Mouse (Mus musculus) hindbrain, postnatal 0 days (tissue): ENCODE results near the gene Fosb. TPM values are rescaled to one million over a fixed set of nuclear protein-coding genes. Genes with fewer than 3 reads are reported as not detected.
A peak's percentile ranks its signal among the peaks of the same experiment; 100 is the strongest.

Source experiments
- ATAC-seq: fragments of 200-750 bp; cut with Nextera tagmentation; 2 replicates; pipeline ENCODE4 v1.8.0; 2017; ENCODE audit warnings: mild to moderate bottlenecking, moderate TSS enrichment, moderate library complexity
- DNase-seq: peaks from one replicate; pipeline ENCODE4 v3.0.0-alpha.2; 2015; ENCODE audit warnings: low spot score
- H3K27ac ChIP-seq: fragments of 300-500 bp; sonication (generic); 2 replicates; pipeline ENCODE4 v1.5.1; 2014; ENCODE audit warnings: mild to moderate bottlenecking
- H3K27me3 ChIP-seq: fragments of 300-500 bp; sonication (generic); 2 replicates; pipeline ENCODE4 v1.6.1; 2014; ENCODE audit warnings: low read length, mixed read lengths; ENCODE audit not compliant: insufficient read depth
- H3K36me3 ChIP-seq: fragments of 300-500 bp; sonication (generic); 2 replicates; pipeline ENCODE4 v1.6.1; 2014; ENCODE audit warnings: low read length, mixed read lengths; ENCODE audit not compliant: insufficient read depth
- H3K4me1 ChIP-seq: fragments of 300-500 bp; sonication (generic); 2 replicates; pipeline ENCODE4 v1.6.1; 2014; ENCODE audit warnings: antibody characterized with exemption, low read length, mixed read lengths; ENCODE audit not compliant: insufficient read depth
- H3K4me2 ChIP-seq: fragments of 300-500 bp; sonication (generic); 2 replicates; pipeline ENCODE4 v1.6.1; 2014; ENCODE audit warnings: low read depth, mild to moderate bottlenecking, low read length, moderate library complexity, mixed read lengths
- H3K4me3 ChIP-seq: fragments of 300-500 bp; sonication (generic); 2 replicates; pipeline ENCODE4 v1.5.1; 2014; ENCODE audit warnings: low read length
- H3K9ac ChIP-seq: fragments of 300-500 bp; sonication (generic); replicated peaks from 2 replicates; pipeline ENCODE4 v1.6.1; 2014; ENCODE audit warnings: mild to moderate bottlenecking, low read length, moderate library complexity, mixed read lengths
- H3K9me3 ChIP-seq: fragments of 300-500 bp; sonication (generic); 2 replicates; pipeline ENCODE4 v1.6.1; 2016; ENCODE audit warnings: low read length, mixed read lengths
- CTCF ChIP-seq: IDR thresholded peaks from 2 replicates; pipeline ENCODE4 v1.5.1; 2016; ENCODE audit warnings: antibody characterized with exemption, control low read depth, low read depth
- WGBS: fragments of 180-500 bp; shearing (Covaris S2); extraction: QIAGEN DNeasy Blood & Tissue Kit; methylation state at CpG from one replicate; pipeline ENCODE4 v1.1.7; 2014; 5-methylcytosine and 5-hydroxymethylcytosine counted together
- polyA plus RNA-seq: library from polyadenylated mRNA; unstranded; fragments of >200 nt; fragmentation: Nextera tagmentation; extraction: Ambion mirVana; gene quantifications from 2 replicates; pipeline ENCODE4 v1.2.1, GENCODE M21; 2015
- total RNA-seq: library from RNA; depleted of rRNA; stranded (reverse); fragments of >200 nt; gene quantifications from 2 replicates; pipeline ENCODE4 v1.2.3, GENCODE M21; 2014

Gene Fosb
- total and polyA plus RNA-seq, 2 experiments from 2014 or later: 0.09 to 0.31 TPM

- no peak for ATAC-seq
- Histone ChIP-seq H3K9ac (no peak overlapping the region), H3K9me3 (no peaks in the 10 kb centered on the region), H3K27ac (no peak overlapping the region), H3K4me2 (no peak overlapping the region), H3K4me1 (peaks cover 13% of the 10 kb centered on the region; the same call in 1 of the 2 replicates), H3K4me3 (no peak overlapping the region), H3K27me3 (no peaks in the 10 kb centered on the region), H3K36me3 (no peaks in the 10 kb centered on the region)
- no peak for TF ChIP-seq CTCF
- WGBS: 72% methylated on average over 11 of the region's 11 CpGs
- no peak for DNase-seq
Measured at GRCm38 (mm10) chr7:19324221-19324620, 14.4 kb upstream of the Fosb start.

- Histone ChIP-seq H3K4me1 (peaks cover 10% of the 10 kb centered on the region; the same call in 1 of the 2 replicates), H3K27me3 (no peaks in the 10 kb centered on the region), H3K4me2 (no peak overlapping the region), H3K9me3 (no peaks in the 10 kb centered on the region), H3K36me3 (no peaks in the 10 kb centered on the region), H3K4me3 (no peak overlapping the region), H3K9ac (no peak overlapping the region), H3K27ac (no peak overlapping the region)
- TF ChIP-seq CTCF: no peak
- DNase-seq (no peak), ATAC-seq (no peak)
- 62% methylated on average over 9 of the region's 9 CpGs for WGBS
Measured at GRCm38 (mm10) chr7:19322489-19322888, 12.6 kb upstream of the Fosb start.

DNA sequence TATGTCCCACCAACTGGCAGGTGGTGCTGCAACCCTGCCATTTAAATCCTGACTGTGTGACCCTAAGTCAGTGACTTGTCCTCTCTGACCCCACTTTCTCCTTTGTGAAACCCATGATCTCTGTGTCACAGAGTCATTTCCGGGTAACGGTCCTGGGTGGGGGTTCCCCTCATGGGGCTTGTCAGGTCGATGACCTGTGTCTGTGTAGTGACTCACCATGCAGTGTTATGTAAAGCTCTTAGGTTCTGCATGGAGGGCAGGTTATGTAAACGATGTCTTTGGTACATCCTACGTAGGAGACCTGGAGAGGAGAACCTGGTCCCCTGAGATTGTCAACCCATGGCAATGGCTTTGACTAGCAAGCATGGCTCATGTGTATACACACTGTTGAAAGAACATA lies 11.6 kb upstream of the Fosb start:
- ATAC-seq: no peak
- Histone ChIP-seq H3K4me2 (no peak overlapping the region), H3K9me3 (no peaks in the 10 kb centered on the region), H3K36me3 (no peaks in the 10 kb centered on the region), H3K27me3 (no peaks in the 10 kb centered on the region), H3K9ac (no peak overlapping the region), H3K4me1 (peaks cover 2% of the 10 kb centered on the region; the same call in 1 of the 2 replicates), H3K27ac (no peak overlapping the region), H3K4me3 (no peak overlapping the region)
- no peak for TF ChIP-seq CTCF
- no peak for DNase-seq
- 65% methylated on average over 5 of the region's 5 CpGs for WGBS

- H3K4me3 ChIP-seq: peak overlapping the region; percentile 45
- H3K9me3 ChIP-seq: no peaks in the 10 kb centered on the region
- no peak overlapping the region for H3K27ac ChIP-seq
- peak overlapping the region; percentile 69 for H3K4me2 ChIP-seq
- no peaks in the 10 kb centered on the region for H3K27me3 ChIP-seq
- no peak for ATAC-seq
- DNase-seq: no peak
- no peaks in the 10 kb centered on the region for H3K36me3 ChIP-seq
- H3K9ac ChIP-seq: peak overlapping the region; percentile 43; the same call in 1 of the 2 replicates
- no peak for TF ChIP-seq CTCF
- 43% methylated on average over 7 of the region's 7 CpGs for WGBS
- no peaks in the 10 kb centered on the region; the same call in 1 of the 2 replicates for H3K4me1 ChIP-seq
Measured at GRCm38 (mm10) chr7:19320637-19321036, 10.8 kb upstream of the Fosb start.

DNA sequence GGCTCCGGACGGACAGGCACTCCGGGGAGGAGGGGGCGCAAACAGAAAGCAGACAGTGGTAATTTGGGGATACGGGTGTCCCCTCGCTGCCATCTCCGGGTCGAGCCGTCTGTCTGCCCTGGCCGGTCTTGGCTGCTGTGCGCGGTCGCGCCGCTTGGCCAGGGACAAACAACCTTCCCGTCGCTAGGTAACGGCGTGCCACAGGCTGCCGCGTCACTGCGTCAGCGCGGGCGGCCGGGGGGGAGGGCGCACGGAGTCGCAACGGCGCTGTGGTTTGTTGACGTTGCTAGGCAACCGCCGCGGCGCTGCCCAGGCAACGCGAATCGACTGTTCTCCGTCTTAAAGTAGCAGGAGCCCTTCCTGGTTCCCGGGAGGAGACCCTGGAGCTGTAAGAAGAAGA lies 10.1 kb upstream of the Fosb start:
- H3K27me3 ChIP-seq: no peaks in the 10 kb centered on the region
- H3K27ac ChIP-seq: peak overlapping the region; percentile 48
- ATAC-seq (peak; percentile 96), DNase-seq (peak; percentile 99)
- H3K9ac ChIP-seq: peak overlapping the region; percentile 43
- peak overlapping the region; percentile 45 for H3K4me3 ChIP-seq
- under 1% methylated on average over 37 of the region's 41 CpGs for WGBS
- peak overlapping the region; percentile 69 for H3K4me2 ChIP-seq
- no peaks in the 10 kb centered on the region for H3K36me3 ChIP-seq
- H3K9me3 ChIP-seq: no peaks in the 10 kb centered on the region
- peak; percentile 38 for TF ChIP-seq CTCF
- no peaks in the 10 kb centered on the region; the same call in 1 of the 2 replicates for H3K4me1 ChIP-seq

- WGBS: 14% methylated on average over 9 of the region's 9 CpGs
- Histone ChIP-seq H3K27ac (peak overlapping the region; percentile 37; the same call in 1 of the 2 replicates), H3K9me3 (no peaks in the 10 kb centered on the region), H3K4me2 (peak overlapping the region; percentile 69), H3K4me3 (peak overlapping the region; percentile 45), H3K4me1 (no peaks in the 10 kb centered on the region; the same call in 1 of the 2 replicates), H3K36me3 (no peaks in the 10 kb centered on the region), H3K27me3 (no peaks in the 10 kb centered on the region), H3K9ac (peak overlapping the region; percentile 43)
- ATAC-seq: peak; percentile 67
- no peak for TF ChIP-seq CTCF
- DNase-seq: no peak
Measured at GRCm38 (mm10) chr7:19319458-19319857, 9.6 kb upstream of the Fosb start.

- Histone ChIP-seq H3K36me3 (no peaks in the 10 kb centered on the region), H3K4me1 (no peaks in the 10 kb centered on the region; the same call in 1 of the 2 replicates), H3K4me2 (no peak overlapping the region), H3K9ac (no peak overlapping the region), H3K27ac (no peak overlapping the region), H3K27me3 (no peaks in the 10 kb centered on the region), H3K9me3 (no peaks in the 10 kb centered on the region), H3K4me3 (no peak overlapping the region)
- ATAC-seq: no peak
- no peak for DNase-seq
- TF ChIP-seq CTCF: no peak
- 81% methylated on average over 7 of the region's 7 CpGs for WGBS
Measured at GRCm38 (mm10) chr7:19318676-19319075, 8.8 kb upstream of the Fosb start.
